Mouse (Mus musculus): ENCODE measurements around the gene Ndufa9. TPM values are rescaled to one million over a fixed set of nuclear protein-coding genes. Genes with fewer than 3 reads are reported as not detected.

Ndufa9 gene
- polyA plus RNA-seq, 1 experiment = 346 TPM

GRCm38 (mm10) chr6:126791964-126792363, 57.0 kb downstream of the Ndufa9 start:
- DNase-seq = peak; percentile 40
- WGBS = 31% methylated on average over 12 of the region's 12 CpGs

GRCm38 (mm10) chr6:126791488-126791887, 57.4 kb downstream of the Ndufa9 start:
- Histone ChIP-seq H3K4me1 (ENCODE audit: control insufficient read depth, insufficient read depth, low read length) (no peaks in the 10 kb centered on the region), H3K4me3 (ENCODE audit: insufficient read depth, low read depth, low read length) (no peak overlapping the region), H3K36me3 (ENCODE audit: control insufficient read depth, insufficient read depth, low read length) (no peaks in the 10 kb centered on the region), H3K27ac (ENCODE audit: insufficient read depth, low read depth, low read length) (no peak overlapping the region), H3K27me3 (replicated peaks; ENCODE audit: control insufficient read depth, insufficient read depth, low read length) (no peaks in the 10 kb centered on the region)
- DNase-seq = no peak
- 15% methylated on average over 4 of the region's 4 CpGs for WGBS
- no peak for TF ChIP-seq CTCF (conservative IDR thresholded peaks at IDR 0.05; ENCODE audit: insufficient read depth, insufficient read length, low read depth, low read length)
- TF ChIP-seq POLR2A (IDR thresholded peaks at IDR 0.05; ENCODE audit: low read depth, low read length) = no peak

More at GRCm38 (mm10) chr6:126791964-126792363, 57.0 kb downstream of the Ndufa9 start:
- Histone ChIP-seq H3K27me3 (replicated peaks; ENCODE audit: control insufficient read depth, insufficient read depth, low read length) (no peaks in the 10 kb centered on the region), H3K27ac (ENCODE audit: insufficient read depth, low read depth, low read length) (no peak overlapping the region), H3K36me3 (ENCODE audit: control insufficient read depth, insufficient read depth, low read length) (no peaks in the 10 kb centered on the region), H3K4me3 (ENCODE audit: insufficient read depth, low read depth, low read length) (peak overlapping the region; percentile 23; the same call in 1 of the 2 replicates), H3K4me1 (ENCODE audit: control insufficient read depth, insufficient read depth, low read length) (no peaks in the 10 kb centered on the region)
- peak; percentile 49 for TF ChIP-seq CTCF (conservative IDR thresholded peaks at IDR 0.05; ENCODE audit: insufficient read depth, insufficient read length, low read depth, low read length)
- TF ChIP-seq POLR2A (IDR thresholded peaks at IDR 0.05; ENCODE audit: low read depth, low read length) = no peak

- Histone ChIP-seq H3K36me3 (ENCODE audit: control insufficient read depth, insufficient read depth, low read length) (no peaks in the 10 kb centered on the region), H3K27ac (ENCODE audit: insufficient read depth, low read depth, low read length) (no peak overlapping the region), H3K4me3 (ENCODE audit: insufficient read depth, low read depth, low read length) (no peak overlapping the region), H3K4me1 (ENCODE audit: control insufficient read depth, insufficient read depth, low read length) (no peaks in the 10 kb centered on the region), H3K27me3 (replicated peaks; ENCODE audit: control insufficient read depth, insufficient read depth, low read length) (no peaks in the 10 kb centered on the region)
- WGBS = 76% methylated on average over 8 of the region's 8 CpGs
- TF ChIP-seq POLR2A (IDR thresholded peaks at IDR 0.05; ENCODE audit: low read depth, low read length) = no peak
- TF ChIP-seq CTCF (conservative IDR thresholded peaks at IDR 0.05; ENCODE audit: insufficient read depth, insufficient read length, low read depth, low read length) = no peak
- no peak for DNase-seq
These were observed 60.1 kb downstream of the Ndufa9 start for GRCm38 (mm10) chr6:126788863-126789262.

- no peak overlapping the region for H3K4me3 ChIP-seq (ENCODE audit: insufficient read depth, low read depth, low read length)
- DNase-seq = no peak
- no peaks in the 10 kb centered on the region for H3K27me3 ChIP-seq (replicated peaks; ENCODE audit: control insufficient read depth, insufficient read depth, low read length)
- H3K36me3 ChIP-seq (ENCODE audit: control insufficient read depth, insufficient read depth, low read length) = no peaks in the 10 kb centered on the region
- 55% methylated on average over 5 of the region's 5 CpGs for WGBS
- TF ChIP-seq CTCF (conservative IDR thresholded peaks at IDR 0.05; ENCODE audit: insufficient read depth, insufficient read length, low read depth, low read length) = no peak
- TF ChIP-seq POLR2A (IDR thresholded peaks at IDR 0.05; ENCODE audit: low read depth, low read length) = no peak
- no peaks in the 10 kb centered on the region for H3K4me1 ChIP-seq (ENCODE audit: control insufficient read depth, insufficient read depth, low read length)
- no peak overlapping the region for H3K27ac ChIP-seq (ENCODE audit: insufficient read depth, low read depth, low read length)
These were observed 64.7 kb downstream of the Ndufa9 start for GRCm38 (mm10) chr6:126784206-126784605.

GRCm38 (mm10) chr6:126783651-126784066, 65.3 kb downstream of the Ndufa9 start:
- DNase-seq = no peak
- TF ChIP-seq CTCF (conservative IDR thresholded peaks at IDR 0.05; ENCODE audit: insufficient read depth, insufficient read length, low read depth, low read length) = no peak
- no peak for TF ChIP-seq POLR2A (IDR thresholded peaks at IDR 0.05; ENCODE audit: low read depth, low read length)
- H3K27ac ChIP-seq (ENCODE audit: insufficient read depth, low read depth, low read length) = no peak overlapping the region
- H3K4me3 ChIP-seq (ENCODE audit: insufficient read depth, low read depth, low read length) = no peak overlapping the region
- no peaks in the 10 kb centered on the region for H3K4me1 ChIP-seq (ENCODE audit: control insufficient read depth, insufficient read depth, low read length)
- no peaks in the 10 kb centered on the region for H3K36me3 ChIP-seq (ENCODE audit: control insufficient read depth, insufficient read depth, low read length)
- WGBS = 65% methylated on average over 10 of the region's 10 CpGs
- no peaks in the 10 kb centered on the region for H3K27me3 ChIP-seq (replicated peaks; ENCODE audit: control insufficient read depth, insufficient read depth, low read length)

- Histone ChIP-seq H3K4me1 (ENCODE audit: control insufficient read depth, insufficient read depth, low read length) (no peaks in the 10 kb centered on the region), H3K27ac (ENCODE audit: insufficient read depth, low read depth, low read length) (no peak overlapping the region), H3K27me3 (replicated peaks; ENCODE audit: control insufficient read depth, insufficient read depth, low read length) (no peaks in the 10 kb centered on the region), H3K4me3 (ENCODE audit: insufficient read depth, low read depth, low read length) (no peak overlapping the region), H3K36me3 (ENCODE audit: control insufficient read depth, insufficient read depth, low read length) (no peaks in the 10 kb centered on the region)
- TF ChIP-seq CTCF (conservative IDR thresholded peaks at IDR 0.05; ENCODE audit: insufficient read depth, insufficient read length, low read depth, low read length) = no peak
- TF ChIP-seq POLR2A (IDR thresholded peaks at IDR 0.05; ENCODE audit: low read depth, low read length) = no peak
- DNase-seq = no peak
- 84% methylated on average over 1 of the region's 1 CpGs for WGBS
These were observed 65.9 kb downstream of the Ndufa9 start for GRCm38 (mm10) chr6:126783056-126783455.

- TF ChIP-seq CTCF (conservative IDR thresholded peaks at IDR 0.05; ENCODE audit: insufficient read depth, insufficient read length, low read depth, low read length) (no peak), POLR2A (IDR thresholded peaks at IDR 0.05; ENCODE audit: low read depth, low read length) (no peak)
- Histone ChIP-seq H3K4me3 (ENCODE audit: insufficient read depth, low read depth, low read length) (no peak overlapping the region), H3K36me3 (ENCODE audit: control insufficient read depth, insufficient read depth, low read length) (no peaks in the 10 kb centered on the region), H3K27ac (ENCODE audit: insufficient read depth, low read depth, low read length) (no peak overlapping the region), H3K4me1 (ENCODE audit: control insufficient read depth, insufficient read depth, low read length) (no peaks in the 10 kb centered on the region), H3K27me3 (replicated peaks; ENCODE audit: control insufficient read depth, insufficient read depth, low read length) (no peaks in the 10 kb centered on the region)
- 41% methylated on average over 6 of the region's 6 CpGs for WGBS
- peak; percentile 43 for DNase-seq
These were observed 71.0 kb downstream of the Ndufa9 start for GRCm38 (mm10) chr6:126777889-126778288.

All from kidney, adult 2 months (tissue).